Mouse (Mus musculus) ovary, adult 2 months (tissue): ENCODE data around the gene Srsf9. TPM values are rescaled to one million over a fixed set of nuclear protein-coding genes. Genes with fewer than 3 reads are reported as not detected.

ENCODE experiments used
- polyA plus RNA-seq: library from polyadenylated mRNA; depleted of rRNA; stranded (reverse); fragments of >200 nt; gene quantifications from 2 replicates; pipeline ENCODE4 v1.2.3, GENCODE M21; 2012; rRNA removed

The Srsf9 gene
- polyA plus RNA-seq = 137 and 140 TPM in 2 replicates

DNA sequence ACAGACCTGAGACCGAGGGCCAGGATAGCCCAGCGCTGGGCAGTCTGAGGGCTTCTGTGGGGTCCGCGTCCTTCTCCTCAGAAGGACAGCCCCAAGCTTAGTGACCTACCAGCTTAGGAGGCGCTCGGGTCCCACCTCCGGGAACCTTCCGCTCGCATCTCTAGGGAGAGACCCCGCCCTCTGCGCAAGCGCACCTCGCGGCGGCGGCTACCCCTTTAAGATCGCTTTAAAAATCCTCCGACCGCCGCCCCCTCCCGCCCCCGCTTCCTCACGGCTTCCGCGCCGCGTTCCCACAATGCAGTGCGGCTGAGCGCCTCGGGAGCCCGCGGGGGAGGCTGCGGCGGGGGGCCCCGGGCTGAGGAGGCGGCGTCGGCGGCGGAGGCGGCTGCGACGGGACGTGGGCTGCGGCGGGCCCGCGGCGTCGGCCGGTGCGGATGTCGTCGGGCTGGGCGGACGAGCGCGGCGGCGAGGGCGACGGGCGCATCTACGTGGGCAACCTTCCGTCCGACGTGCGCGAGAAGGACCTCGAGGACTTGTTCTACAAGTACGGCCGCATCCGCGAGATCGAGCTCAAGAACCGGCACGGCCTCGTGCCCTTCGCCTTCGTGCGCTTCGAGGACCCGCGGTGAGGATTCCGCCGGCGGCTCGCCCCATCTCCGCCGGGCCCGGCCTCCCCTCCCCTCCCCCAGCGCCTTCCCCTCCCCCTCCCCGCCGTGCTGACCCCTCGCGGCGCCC, at the start of gene Srsf9:
Gene Srsf9, plus strand, starts transcription at position 303 of the 735 bp plus-strand sequence.

DNA sequence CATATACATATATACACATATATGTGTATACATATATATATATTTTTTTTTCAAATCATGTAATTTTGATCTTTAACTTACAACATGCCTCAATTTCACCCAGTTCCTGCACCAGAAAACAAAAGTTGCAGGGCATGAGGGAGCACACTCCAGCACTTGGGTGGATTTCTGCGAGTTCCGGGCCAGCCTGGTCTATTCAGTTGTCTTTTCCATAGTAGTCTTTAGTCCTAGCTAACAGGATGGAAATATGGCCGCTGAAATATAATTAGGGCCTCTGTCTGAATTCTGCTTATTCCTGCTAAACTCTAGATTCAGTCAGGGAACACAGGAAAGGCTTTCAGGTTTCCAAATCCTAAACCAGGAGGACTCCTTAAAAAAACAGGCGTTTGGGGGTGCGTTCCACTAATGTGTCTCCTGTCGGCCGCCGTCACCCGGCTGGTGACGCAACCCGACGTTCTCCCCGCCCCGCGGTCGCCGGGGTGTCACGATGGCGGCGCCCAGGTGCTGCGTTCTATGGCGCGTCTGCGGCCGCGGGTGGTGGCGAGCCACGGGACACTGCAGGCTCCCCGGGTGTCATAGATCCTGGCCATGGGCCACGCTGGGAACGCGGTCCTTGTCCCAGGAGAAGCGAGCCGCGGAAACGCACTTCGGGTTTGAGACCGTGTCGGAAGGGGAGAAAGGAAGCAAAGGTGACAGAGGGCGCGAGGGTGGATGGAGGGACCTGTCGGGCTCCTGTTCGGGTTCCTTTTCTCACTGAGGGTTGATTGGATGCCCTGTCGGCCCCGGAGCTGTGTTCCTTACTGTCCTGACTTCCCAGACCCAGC, 47.5 kb upstream of the Srsf9 start, which contains the start of gene Coq5:
Gene Coq5, plus strand, starts transcription at position 441 of the 824 bp plus-strand sequence.

DNA sequence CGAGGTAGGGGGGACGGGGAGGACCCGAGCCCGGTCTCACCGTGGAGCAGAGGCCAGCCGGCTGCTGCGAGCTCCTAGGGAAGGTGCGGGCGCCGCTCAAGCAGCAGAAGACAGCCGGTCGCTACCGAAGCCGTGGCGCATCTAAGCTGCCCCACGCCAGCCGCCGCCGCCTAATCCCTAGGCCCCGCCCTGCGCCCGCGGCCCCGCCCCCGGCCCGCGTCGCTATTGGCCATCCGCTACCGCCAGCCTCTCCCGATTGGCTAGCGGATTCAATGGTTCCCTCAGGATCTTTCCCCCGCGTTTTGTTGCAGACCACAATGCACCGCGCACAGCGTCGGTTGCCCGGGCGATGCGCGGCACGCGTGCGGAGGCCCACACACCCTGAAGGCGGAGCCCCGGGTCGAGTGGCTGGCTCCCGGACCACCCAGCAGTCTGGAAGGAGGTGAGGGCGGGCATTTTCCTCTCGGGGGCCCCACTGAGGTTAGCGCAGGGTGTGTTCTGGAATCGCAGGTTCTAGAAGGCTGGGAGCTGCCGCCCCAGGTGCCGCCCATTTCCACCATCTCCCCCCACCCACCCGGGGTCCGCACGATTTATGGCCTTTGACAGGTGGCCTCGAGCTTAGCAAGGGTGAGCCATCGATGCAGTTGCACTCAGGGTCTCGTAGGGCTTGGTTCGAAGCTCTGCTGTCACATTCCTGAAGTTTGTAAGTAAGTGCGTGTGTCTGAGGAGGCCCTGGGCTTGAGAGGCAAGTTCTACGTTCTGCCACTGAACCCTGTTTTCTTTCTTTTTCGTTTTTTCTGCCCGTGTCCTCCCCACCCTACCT, 26.0 kb upstream of the Srsf9 start, which contains the start of gene Dynll1:
Gene Dynll1, minus strand, starts transcription at position 208 of the 823 bp plus-strand sequence.

DNA sequence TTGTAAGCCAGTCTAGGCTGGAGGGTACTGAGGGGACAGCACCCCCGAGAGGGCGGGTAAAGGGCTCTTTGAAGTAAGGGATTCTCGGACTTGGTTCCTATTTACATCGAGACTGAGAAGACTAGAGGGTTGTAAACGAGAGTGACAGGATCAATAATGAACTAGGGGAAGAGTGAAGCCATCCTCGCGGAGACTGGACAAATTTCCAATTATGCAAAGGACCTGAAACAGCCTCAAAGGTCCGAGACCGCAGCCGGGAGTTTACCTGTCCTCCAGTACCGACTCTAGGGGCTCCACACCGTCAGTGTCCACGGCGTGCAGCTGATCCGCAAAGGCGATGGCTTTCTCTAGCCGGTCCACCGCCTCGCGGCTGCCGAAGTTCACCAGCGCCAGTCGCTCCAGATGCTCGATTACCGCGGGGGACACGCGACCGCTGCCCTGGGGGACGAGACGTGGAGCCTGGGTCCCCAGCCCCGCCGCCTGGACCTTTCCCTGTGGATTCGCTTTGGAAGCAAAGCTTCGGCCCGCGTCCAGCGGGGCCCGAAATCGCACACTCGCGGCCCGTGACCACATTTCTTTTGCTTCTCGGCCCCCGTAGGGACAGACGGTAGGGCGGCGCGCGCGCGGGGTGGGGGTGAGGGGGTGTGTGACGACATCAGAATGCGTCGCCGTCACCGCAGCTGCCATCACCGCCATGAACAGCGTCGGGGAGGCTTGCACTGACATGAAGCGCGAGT, 13.8 kb downstream of the Srsf9 start, which contains the start of the genes Gatc and Triap1:
Gene Gatc, minus strand, starts transcription at position 602 of the 737 bp plus-strand sequence.
Gene Triap1, plus strand, starts transcription at position 649 of the 737 bp plus-strand sequence.

DNA sequence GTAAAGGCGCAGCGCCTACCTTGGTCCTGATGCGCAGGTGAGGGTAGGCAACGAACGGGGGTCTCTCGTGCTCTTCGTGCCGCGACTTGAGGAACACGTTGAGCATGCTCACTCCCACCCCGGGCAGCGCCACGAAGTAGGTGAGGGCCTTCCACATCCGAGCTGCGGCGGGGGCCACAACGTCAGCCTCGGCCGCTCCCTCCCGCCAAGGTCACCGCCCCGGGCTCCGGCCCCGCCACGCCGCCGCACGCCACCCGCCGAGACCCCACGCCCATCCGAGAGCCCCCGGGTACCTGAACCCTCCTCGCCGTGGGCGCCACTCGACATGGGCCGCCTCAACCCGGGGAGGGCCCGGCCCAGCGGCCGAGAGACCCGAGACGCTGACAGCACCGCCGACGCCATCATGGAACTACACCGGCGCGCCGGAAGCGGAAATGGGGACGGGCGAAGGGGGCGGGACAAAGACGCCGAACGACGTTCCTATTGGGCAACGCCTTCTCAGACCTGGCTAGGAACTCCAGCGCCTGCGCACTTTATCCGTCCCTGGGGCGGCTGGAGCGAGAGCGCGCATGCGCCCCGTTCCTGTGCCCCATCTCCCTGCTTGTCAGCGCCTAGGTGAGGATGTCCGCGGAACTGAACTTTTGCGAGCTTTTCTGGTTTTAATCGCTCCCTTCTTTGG, 21.7 kb downstream of the Srsf9 start, which contains the start of gene Cox6a1:
Gene Cox6a1, minus strand, starts transcription at position 436 of the 679 bp plus-strand sequence.

Other genes starting within 250 kb of the Srsf9 start
- gene Gm10401, start 228.9 kb upstream of the Srsf9 start, polyA plus RNA-seq = not detected in 2 replicates
- 141 and 147 TPM in 2 replicates for gene Acads, start 207.8 kb upstream of the Srsf9 start, polyA plus RNA-seq
- gene Unc119b, start 192.2 kb upstream of the Srsf9 start, polyA plus RNA-seq = 56.5 and 57.8 TPM in 2 replicates
- 84.1 and 84.5 TPM in 2 replicates for gene Mlec, start 169.0 kb upstream of the Srsf9 start, polyA plus RNA-seq
- gene Cabp1, start 132.8 kb upstream of the Srsf9 start, polyA plus RNA-seq = 7.9 and 9.0 TPM in 2 replicates
- gene Pop5, start 91.3 kb upstream of the Srsf9 start, polyA plus RNA-seq = 123 and 173 TPM in 2 replicates
- gene Rnf10, start 54.3 kb upstream of the Srsf9 start, polyA plus RNA-seq = 191 and 195 TPM in 2 replicates
- gene Coq5, start 47.5 kb upstream of the Srsf9 start, polyA plus RNA-seq = 8.1 and 8.7 TPM in 2 replicates
- 250 and 284 TPM in 2 replicates for gene Dynll1, start 26.2 kb upstream of the Srsf9 start, polyA plus RNA-seq
- 10.6 and 13.7 TPM in 2 replicates for gene Gatc, start 14.0 kb downstream of the Srsf9 start, polyA plus RNA-seq
- 4.7 and 6.8 TPM in 2 replicates for gene Triap1, start 14.0 kb downstream of the Srsf9 start, polyA plus RNA-seq
- 3,325 and 3,970 TPM in 2 replicates for gene Cox6a1, start 21.8 kb downstream of the Srsf9 start, polyA plus RNA-seq
- 44.6 and 51.8 TPM in 2 replicates for gene Msi1, start 102.4 kb downstream of the Srsf9 start, polyA plus RNA-seq
- 6.8 and 20.6 TPM in 2 replicates for gene Pla2g1b, start 139.1 kb downstream of the Srsf9 start, polyA plus RNA-seq
- 70.7 and 71.4 TPM in 2 replicates for gene Sirt4, start 157.5 kb downstream of the Srsf9 start, polyA plus RNA-seq
- 87.2 and 93.8 TPM in 2 replicates for gene Pxn, start 179.5 kb downstream of the Srsf9 start, polyA plus RNA-seq
- 3,142 and 3,172 TPM in 2 replicates for gene Rplp0, start 232.3 kb downstream of the Srsf9 start, polyA plus RNA-seq
- 78.5 and 85.5 TPM in 2 replicates for gene Gcn1l1, start 238.1 kb downstream of the Srsf9 start, polyA plus RNA-seq